Mouse (Mus musculus) ES-E14 (cell line): ENCODE results near the gene Ccdc9.

Source experiments
- HCFC1 ChIP-seq: IDR thresholded peaks from 2 replicates; pipeline ENCODE4 v1.6.1; 2012; ENCODE audit warnings: low read length, inconsistent platforms, borderline replicate concordance; ENCODE audit not compliant: insufficient read depth
- MAFK ChIP-seq: IDR thresholded peaks from 2 replicates; pipeline ENCODE4 v1.6.1; 2014; ENCODE audit warnings: mild to moderate bottlenecking, low read depth, low read length, inconsistent platforms; ENCODE audit not compliant: insufficient read depth
- ZNF384 ChIP-seq: IDR thresholded peaks from 2 replicates; pipeline ENCODE4 v1.6.1; 2012; ENCODE audit warnings: low read depth, low read length, inconsistent platforms

GRCm38 (mm10) chr7:16257830-16258229 lies 28.8 kb downstream of the Ccdc9 start:
- TF ChIP-seq HCFC1, result no peak
- TF ChIP-seq MAFK, result no peak
- TF ChIP-seq ZNF384, result no peak
